Mouse (Mus musculus) spleen, postnatal 14 days (tissue): Measurements from ENCODE around the gene Ripor1.

Experiments used
- DNase-seq, 2 experiments: peaks; one replicate each; pipeline ENCODE4 v3.0.0; 2021 to 2022; ENCODE audit warnings: low spot score in 2 of 2

The Ripor1 gene

GRCm38 (mm10) chr8:105606189-105607023 lies 1.4 kb downstream of the Ripor1 start:
- DNase-seq, result peak in 1 of 2 experiments; percentile 54

- no peak for DNase-seq
Measured at GRCm38 (mm10) chr8:105607062-105607461, 2.0 kb downstream of the Ripor1 start.

- DNase-seq, result peak in 1 of 2 experiments; percentile 56
Measured at GRCm38 (mm10) chr8:105607684-105608083, 2.6 kb downstream of the Ripor1 start.

GRCm38 (mm10) chr8:105609355-105609754 lies 4.3 kb downstream of the Ripor1 start:
- no peak for DNase-seq

- no peak for DNase-seq
Measured at GRCm38 (mm10) chr8:105609771-105610170, 4.7 kb downstream of the Ripor1 start.

GRCm38 (mm10) chr8:105611836-105612235 lies 6.8 kb downstream of the Ripor1 start:
- no peak for DNase-seq

- no peak for DNase-seq
Measured at GRCm38 (mm10) chr8:105613037-105613436, 8.0 kb downstream of the Ripor1 start.

GRCm38 (mm10) chr8:105613830-105614511 lies 8.9 kb downstream of the Ripor1 start:
- DNase-seq, result peak in 1 of 2 experiments; percentile 34

GRCm38 (mm10) chr8:105615942-105616341 lies 10.9 kb downstream of the Ripor1 start:
- no peak for DNase-seq

GRCm38 (mm10) chr8:105617451-105618278 lies 12.6 kb downstream of the Ripor1 start:
- no peak for DNase-seq

- DNase-seq, result no peak
Measured at GRCm38 (mm10) chr8:105618279-105618634, 13.2 kb downstream of the Ripor1 start.

GRCm38 (mm10) chr8:105618892-105619591 lies 14.0 kb downstream of the Ripor1 start:
- no peak for DNase-seq

- DNase-seq, result no peak
Measured at GRCm38 (mm10) chr8:105620211-105620610, 15.2 kb downstream of the Ripor1 start.

- no peak for DNase-seq
Measured at GRCm38 (mm10) chr8:105620946-105621720, 16.1 kb downstream of the Ripor1 start.

GRCm38 (mm10) chr8:105621841-105622240 lies 16.8 kb downstream of the Ripor1 start:
- DNase-seq, result no peak

GRCm38 (mm10) chr8:105622421-105622920 lies 17.4 kb downstream of the Ripor1 start:
- peak; percentile 93 to 96 for DNase-seq

GRCm38 (mm10) chr8:105623118-105623517 lies 18.1 kb downstream of the Ripor1 start:
- DNase-seq, result peak; percentile 51 to 62

GRCm38 (mm10) chr8:105623679-105624245 lies 18.7 kb downstream of the Ripor1 start:
- DNase-seq, result no peak

GRCm38 (mm10) chr8:105624401-105624800 lies 19.3 kb downstream of the Ripor1 start:
- no peak for DNase-seq

GRCm38 (mm10) chr8:105624831-105625230 lies 19.8 kb downstream of the Ripor1 start:
- DNase-seq, result no peak
